Mouse (Mus musculus) spleen, postnatal 36 days (tissue): ENCODE data around the gene Tecr.

Experiments used
- DNase-seq, 2 experiments: peaks; one replicate each; pipeline ENCODE4 v3.0.0; 2022; ENCODE audit warnings: low spot score in 2 of 2, mixed read lengths in 1 of 2

The Tecr gene

GRCm38 (mm10) chr8:83607661-83608397, at the start of gene Tecr, which contains the start of gene Dnajb1:
Gene Tecr, minus strand, starts transcription at chr8:83607971.
Gene Dnajb1, plus strand, starts transcription at chr8:83608193.
- peak; percentile 100 for DNase-seq

- DNase-seq = no peak
These were observed 48.9 kb upstream of the Tecr start for GRCm38 (mm10) chr8:83656484-83657246.

- no peak for DNase-seq
These were observed 48.3 kb upstream of the Tecr start for GRCm38 (mm10) chr8:83656043-83656442.

GRCm38 (mm10) chr8:83654725-83655124, 47.0 kb upstream of the Tecr start:
- DNase-seq = no peak

GRCm38 (mm10) chr8:83653662-83654017, 45.9 kb upstream of the Tecr start:
- no peak for DNase-seq

DNA sequence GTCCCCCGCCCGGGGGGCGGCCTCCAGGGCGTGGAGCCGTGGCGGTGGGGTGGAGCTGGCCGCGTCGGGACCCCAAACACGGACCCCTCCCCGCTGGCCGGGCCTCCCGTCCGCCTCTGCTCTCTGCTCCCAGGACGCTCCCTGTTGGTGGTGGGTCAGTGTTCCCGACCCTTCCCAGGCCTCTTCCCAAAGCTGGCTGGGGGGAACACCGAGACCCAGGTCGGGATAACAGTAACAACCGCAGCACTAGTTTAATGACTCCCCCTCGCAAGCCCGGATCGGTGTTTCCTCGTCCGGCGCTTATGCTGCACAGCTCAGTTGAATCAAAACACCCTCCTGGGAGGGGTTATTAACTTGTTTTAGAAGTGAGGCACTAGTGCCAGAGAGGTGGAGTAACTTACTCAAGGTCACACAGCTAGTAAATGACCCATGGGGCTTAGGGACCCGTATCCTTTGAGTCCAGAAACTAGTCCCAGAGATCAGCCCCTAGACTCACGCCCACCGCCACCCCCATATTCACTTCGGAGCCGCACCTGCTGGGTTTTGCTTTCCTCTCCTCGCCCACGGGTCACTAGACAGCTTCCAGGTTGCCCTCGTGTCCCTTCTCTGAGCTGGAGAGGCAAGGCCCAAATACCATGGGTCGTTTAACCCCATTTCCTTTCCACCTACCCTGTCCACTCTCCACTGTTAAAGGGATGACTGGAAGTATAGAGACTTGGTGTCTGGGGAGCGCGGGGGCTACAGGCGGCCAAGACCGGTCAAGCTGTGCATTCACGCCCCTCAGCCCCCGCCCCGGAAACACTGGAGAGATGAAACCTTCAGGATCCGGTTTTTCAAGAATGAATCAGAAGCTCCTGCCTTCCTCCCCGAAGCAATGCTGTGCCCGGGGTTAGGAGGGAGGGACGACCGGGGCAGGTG, 45.2 kb upstream of the Tecr start:
- DNase-seq = peak in 1 of 2 experiments; percentile 38

- DNase-seq = peak; percentile 95 to 97
These were observed 44.4 kb upstream of the Tecr start, which contains the start of gene Gipc1 for GRCm38 (mm10) chr8:83652030-83652743. Gene Gipc1, plus strand, starts transcription at chr8:83652677.

GRCm38 (mm10) chr8:83649699-83650098, 41.9 kb upstream of the Tecr start:
- DNase-seq = no peak

- no peak for DNase-seq
These were observed 40.3 kb upstream of the Tecr start for GRCm38 (mm10) chr8:83648031-83648430.

DNA sequence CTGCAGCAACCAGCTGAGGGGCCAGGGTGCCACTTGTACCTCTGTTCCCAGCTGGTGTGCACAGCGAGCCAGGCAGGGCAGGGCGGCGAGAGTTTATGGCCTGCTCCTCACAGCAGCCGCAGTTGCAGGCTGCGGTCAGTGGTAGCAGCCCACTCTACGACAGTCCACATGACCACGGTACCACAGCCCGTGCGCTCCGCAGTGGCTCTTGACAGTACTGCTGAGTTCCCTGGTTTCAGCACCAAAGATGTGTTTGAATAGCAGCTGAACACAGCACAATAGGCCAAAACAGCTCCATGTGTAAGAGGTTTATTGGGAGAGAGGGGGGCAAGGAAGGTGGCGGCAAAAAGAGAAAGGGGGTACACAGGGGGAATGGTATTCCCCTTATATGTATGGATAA, 39.7 kb upstream of the Tecr start:
- no peak for DNase-seq

DNA sequence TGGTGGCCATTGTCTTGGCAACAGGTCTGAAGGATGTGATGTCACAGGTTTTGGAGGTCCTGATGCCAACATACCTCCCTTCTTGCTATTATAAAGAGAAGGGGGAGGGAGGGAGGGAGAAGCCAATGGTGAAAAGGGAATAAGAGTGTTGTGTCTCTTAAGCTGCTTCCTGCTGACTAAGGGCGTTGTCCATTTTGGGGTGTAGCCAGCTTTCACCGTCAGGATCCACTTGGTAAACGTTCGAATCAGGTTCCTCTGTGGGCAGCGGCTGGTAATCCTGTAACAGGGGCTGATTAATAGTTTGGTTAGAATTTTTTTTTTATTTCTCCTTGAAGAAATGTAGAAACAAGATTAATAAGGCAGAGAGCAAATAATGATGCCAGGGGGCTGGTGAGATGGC, 31.9 kb upstream of the Tecr start:
- no peak for DNase-seq

DNA sequence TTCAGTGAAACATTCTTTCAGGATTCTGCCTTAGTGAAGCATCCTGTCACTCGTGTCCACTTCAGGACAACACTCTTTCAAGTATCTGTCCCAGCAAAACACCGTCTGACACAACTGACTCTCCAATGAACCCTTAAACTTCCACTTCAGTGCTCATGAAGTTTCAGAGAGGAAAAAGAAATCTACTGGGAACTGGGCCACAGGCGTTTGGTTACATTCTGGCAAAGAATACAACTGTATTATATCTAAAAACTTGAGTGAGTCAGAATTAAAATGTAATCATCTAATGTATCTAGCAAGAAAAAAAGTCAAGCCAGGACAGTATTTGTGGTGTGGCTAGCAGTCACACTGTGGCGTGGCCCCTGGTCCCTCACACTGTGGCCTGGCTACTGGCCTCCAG, 31.1 kb upstream of the Tecr start:
- DNase-seq = no peak

GRCm38 (mm10) chr8:83632083-83632707, 24.4 kb upstream of the Tecr start:
- DNase-seq = no peak

DNA sequence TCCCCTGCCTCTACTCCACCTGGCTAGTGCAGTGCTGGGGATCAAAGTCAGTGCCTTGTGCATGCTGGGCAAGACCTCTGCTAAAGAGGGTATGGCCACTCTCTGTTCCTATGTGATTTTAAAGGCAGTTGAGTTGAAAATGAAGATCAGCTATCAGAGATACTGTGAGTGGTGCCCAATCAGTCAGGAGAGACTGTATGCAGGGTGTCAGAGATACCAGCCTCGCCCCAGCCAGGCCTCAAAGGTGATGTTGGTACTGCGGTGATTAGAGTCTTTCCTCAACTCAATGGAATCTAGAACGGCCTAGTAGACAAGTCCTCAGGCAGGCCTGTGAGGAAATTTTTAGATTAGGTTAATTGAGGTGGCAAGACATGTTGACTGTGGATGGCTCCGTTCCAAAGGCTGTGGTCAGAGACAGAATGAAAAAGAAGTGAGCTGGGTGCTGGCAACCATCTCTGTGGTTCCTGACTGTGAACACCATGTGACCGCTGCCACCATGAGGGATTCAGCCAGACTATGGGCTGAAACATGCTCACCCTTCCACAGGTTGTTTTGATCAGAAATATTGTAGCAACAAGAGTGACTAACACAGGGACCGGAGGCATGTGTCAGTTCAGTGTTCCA, 18.0 kb upstream of the Tecr start:
- no peak for DNase-seq

DNA sequence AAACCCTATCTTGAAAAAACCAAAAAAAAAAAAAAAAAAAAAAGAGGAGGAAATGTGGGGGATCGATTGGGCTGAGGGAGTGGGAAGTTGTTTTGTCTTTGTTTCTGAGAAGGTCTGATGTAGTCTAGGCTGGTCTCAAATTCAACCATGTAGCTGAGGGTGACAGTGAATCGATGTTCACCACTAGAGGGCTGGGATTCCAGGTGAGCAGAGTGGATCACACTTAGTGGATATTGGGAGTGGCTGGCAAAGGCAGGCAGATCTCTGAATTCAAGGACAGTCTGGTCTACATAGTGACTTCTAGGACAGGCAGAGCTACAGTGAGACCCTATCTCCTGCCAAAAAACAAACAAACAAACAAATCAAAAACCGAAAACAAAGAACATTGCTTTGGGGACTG, 17.0 kb upstream of the Tecr start:
- DNase-seq = no peak

DNA sequence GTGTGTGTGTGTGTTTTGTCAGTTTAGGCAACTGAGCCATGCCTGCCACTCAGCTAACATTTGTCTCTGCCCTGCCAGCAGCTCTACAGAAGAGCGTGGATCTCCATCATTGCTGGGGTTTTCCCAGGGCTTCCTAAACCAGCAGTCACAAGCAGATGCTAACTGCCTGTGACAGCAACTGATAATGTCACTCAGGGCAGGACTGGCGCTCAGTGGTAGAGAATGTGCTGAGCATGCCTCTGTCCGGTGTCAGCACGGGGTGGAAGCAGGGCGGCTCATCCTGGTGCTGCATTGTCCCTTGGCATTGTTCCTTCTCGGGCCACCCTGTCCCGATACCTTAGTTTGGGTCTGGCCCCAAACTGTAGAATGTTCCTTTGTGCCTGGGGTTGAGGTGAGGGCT, 15.8 kb upstream of the Tecr start:
- no peak for DNase-seq

DNA sequence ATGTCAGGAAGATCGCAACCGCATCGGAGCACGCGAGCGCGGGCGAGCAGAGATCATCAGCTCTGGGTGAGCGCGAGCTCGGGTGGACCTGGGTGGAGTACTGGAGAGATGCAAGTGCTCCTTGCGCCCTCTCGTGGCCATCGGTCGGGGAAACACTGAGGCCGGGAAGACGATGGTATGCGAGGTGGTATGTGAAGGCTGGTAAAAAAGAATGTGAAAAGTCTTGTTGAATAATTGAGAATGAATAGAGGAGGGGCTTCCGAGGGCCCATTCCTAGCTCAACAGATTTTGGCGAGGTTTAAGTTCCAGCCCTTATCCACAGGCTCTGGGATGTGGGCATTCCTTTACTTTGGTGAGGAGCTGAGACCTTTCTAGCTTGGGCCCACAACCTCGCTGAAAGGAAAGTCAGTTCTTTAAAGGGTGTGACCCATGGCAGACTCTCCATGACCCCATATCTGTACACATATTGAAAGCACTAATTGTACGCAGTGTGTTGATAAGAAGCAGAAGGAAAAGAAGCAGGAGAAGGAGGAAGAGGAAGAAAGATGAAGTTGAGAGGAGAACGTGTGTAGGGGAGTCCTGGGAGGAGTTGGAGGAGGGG, 14.7 kb upstream of the Tecr start:
- peak; percentile 82 to 86 for DNase-seq

DNA sequence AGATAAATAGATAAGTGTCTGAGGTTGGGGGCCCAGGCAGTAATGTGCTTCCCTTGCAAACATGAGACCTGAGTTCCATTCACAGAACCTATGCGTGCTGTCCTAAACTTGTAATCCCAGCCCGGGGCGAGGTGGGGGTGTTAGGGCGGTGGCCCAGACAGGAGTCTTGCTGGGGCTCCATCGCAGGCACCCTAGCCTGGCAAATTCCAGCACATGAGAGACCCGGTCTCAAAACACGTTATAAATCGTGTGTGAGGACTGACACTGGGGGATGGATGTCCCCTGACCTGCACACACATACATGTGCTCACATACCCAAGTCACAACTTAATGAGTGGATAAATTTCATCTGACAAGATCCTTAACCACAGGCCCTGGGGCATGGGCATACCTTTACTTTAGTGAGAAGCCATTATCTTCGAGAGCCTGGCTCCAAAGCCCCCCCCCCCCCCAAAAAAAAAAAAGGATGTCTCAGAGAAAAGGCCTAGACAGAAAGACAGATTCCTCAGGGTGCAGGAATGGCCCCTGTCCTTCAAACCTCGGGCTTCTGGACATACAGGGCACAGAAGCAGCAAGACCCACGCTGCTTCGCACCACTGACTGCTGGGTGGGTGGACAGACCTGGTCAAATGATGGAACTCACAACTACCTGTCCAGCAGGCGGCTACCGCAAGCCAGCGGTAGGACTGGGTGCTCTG, 14.1 kb upstream of the Tecr start:
- no peak for DNase-seq

DNA sequence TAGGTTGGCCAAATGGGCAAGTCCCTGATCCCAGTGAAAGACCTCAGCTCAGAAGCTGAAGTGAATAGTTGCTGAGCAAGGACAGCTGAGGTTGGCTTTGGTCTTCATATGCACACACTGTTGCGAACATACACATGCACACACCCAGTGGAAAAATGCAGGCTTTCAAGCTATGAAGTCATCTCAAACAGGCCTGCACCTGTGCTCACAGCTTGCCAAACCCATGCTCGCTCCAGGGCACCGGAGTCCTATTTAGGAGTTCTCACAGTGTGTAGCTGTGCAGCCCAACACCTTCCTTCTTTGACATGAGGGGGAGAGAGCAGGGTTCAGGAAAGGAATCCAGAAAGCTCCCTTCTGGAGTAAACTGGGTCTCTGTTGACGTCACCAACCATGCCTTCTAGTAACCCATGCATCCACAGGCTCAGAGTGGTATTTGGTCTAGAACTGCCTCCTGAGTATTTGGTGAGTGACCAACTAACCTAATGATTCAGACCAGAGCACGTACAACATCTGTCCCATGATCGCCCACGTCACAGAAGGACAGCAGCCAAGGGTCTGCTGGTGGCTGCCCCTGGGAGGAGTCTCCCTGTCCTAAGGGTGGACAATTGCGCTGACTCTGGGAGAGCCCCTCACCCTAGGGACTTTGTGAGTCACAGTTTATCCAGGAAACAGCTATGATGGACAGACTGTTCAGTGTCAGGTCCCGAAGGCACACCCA, 12.0 kb upstream of the Tecr start:
- no peak for DNase-seq
